Mouse (Mus musculus) bone marrow macrophage, adult 2 months (primary cell): Measurements from ENCODE around the gene Tex12.

Experiments
- CTCF ChIP-seq: IDR thresholded peaks from 2 replicates; pipeline ENCODE4 v1.5.1; 2012; ENCODE audit warnings: low read depth, mild to moderate bottlenecking, low read length, moderate library complexity
- POLR2A ChIP-seq: IDR thresholded peaks from 2 replicates; pipeline ENCODE4 v1.6.1; 2012; ENCODE audit warnings: mild to moderate bottlenecking, low read depth, low read length, borderline replicate concordance

- no peak for TF ChIP-seq POLR2A
- TF ChIP-seq CTCF, result no peak
These were observed 25.2 kb downstream of the Tex12 start for GRCm38 (mm10) chr9:50535930-50536329.
